In the genomic region with DNA sequence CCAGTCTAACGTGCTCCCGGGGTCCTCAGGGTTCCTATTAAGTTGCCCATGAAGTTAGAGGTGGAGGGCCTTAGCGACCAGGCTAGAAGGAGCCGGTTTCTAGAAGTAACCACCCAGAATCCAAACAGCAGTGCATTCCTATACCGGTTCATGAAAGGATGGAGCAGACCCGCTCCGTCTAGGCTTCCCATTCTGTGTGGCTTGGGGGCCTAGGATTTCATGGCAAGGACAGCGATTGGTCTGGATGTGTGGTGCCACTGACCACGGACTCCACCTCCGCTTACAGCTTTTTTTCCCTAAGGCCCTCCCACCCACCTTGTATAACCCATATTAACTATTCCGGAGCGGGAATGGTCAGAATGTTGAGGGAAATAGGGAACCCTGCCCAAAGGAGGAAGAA, we compare ENCODE assay signal across 8 mouse cellular contexts. TPM values are rescaled to one million over a fixed set of nuclear protein-coding genes. Genes with fewer than 3 reads are reported as not detected.
DNase-seq lines count a peak whose midpoint lies in the region; ATAC-seq and TF ChIP-seq lines count a peak whose summit lies in the region.

No protein-coding gene starts in this region.

- no peak for DNase-seq in cerebellum, adult 2 months
- no peak for DNase-seq in cerebellum, adult 18-20 months
- peak; percentile 38 for DNase-seq in urinary bladder, postnatal 14 days (ENCODE audit: low spot score)
- DNase-seq in urinary bladder, postnatal 36 days (ENCODE audit: low spot score in 2 of 2): no peak
- no peak for DNase-seq in spleen, postnatal 36 days (ENCODE audit: low spot score in 2 of 2)

- peak overlapping the region; percentile 90 for H3K4me3 ChIP-seq in cerebellum, adult 2 months (replicated peaks; ENCODE audit: insufficient read depth, low read depth, low read length)
- H3K4me3 ChIP-seq in hindbrain, embryonic 13.5 days: peak overlapping the region; percentile 95
- H3K4me3 ChIP-seq in liver, embryonic 16.5 days (ENCODE audit: low read depth, low read length): peak overlapping the region; percentile 96
- peak overlapping the region; percentile 84 for H3K4me3 ChIP-seq in olfactory bulb, adult 2 months (ENCODE audit: insufficient read depth, low read depth, low read length)

- peaks cover 14% of the 10 kb centered on the region for H3K4me1 ChIP-seq in cerebellum, adult 2 months (ENCODE audit: control insufficient read depth, insufficient read depth, low read length)
- peaks cover 57% of the 10 kb centered on the region for H3K4me1 ChIP-seq in hindbrain, embryonic 13.5 days (replicated peaks)
- peaks cover 22% of the 10 kb centered on the region for H3K4me1 ChIP-seq in liver, embryonic 16.5 days (ENCODE audit: control insufficient read depth, low read depth, low read length)
- H3K4me1 ChIP-seq in olfactory bulb, adult 2 months (ENCODE audit: control insufficient read depth, insufficient read depth, low read length): peaks cover 15% of the 10 kb centered on the region

- H3K36me3 ChIP-seq in hindbrain, embryonic 13.5 days: peaks cover 41% of the 10 kb centered on the region
- H3K36me3 ChIP-seq in liver, embryonic 16.5 days (ENCODE audit: control insufficient read depth, insufficient read depth): peaks cover 21% of the 10 kb centered on the region

- no peak for TF ChIP-seq CTCF in cerebellum, adult 2 months (IDR thresholded peaks at IDR 0.05; ENCODE audit: borderline replicate concordance, insufficient read depth, low read depth, low read length)
- TF ChIP-seq CTCF in olfactory bulb, adult 2 months (IDR thresholded peaks at IDR 0.05; ENCODE audit: insufficient read depth, low read depth, low read length): no peak

- peak overlapping the region; percentile 94 for H3K9ac ChIP-seq in hindbrain, embryonic 13.5 days
- peak overlapping the region; percentile 82 for H3K9ac ChIP-seq in liver, embryonic 16.5 days (ENCODE audit: low read depth, low read length)

- WGBS in cerebellum, adult 2 months: 41% methylated on average over 12 of the region's 12 CpGs
- WGBS in hindbrain, embryonic 13.5 days: 7% methylated on average over 12 of the region's 12 CpGs
- WGBS in liver, embryonic 16.5 days (ENCODE audit: insufficient replicate concordance): 42% methylated on average over 12 of the region's 12 CpGs
- WGBS in olfactory bulb, adult 2 months: 3% methylated on average over 12 of the region's 12 CpGs

- TF ChIP-seq POLR2A in cerebellum, adult 2 months (IDR thresholded peaks at IDR 0.05; ENCODE audit: borderline replicate concordance, insufficient read depth, low read length): no peak
- no peak for TF ChIP-seq POLR2A in olfactory bulb, adult 2 months (IDR thresholded peaks at IDR 0.05; ENCODE audit: insufficient read depth, low read depth, low read length)

- no peaks in the 10 kb centered on the region for H3K9me3 ChIP-seq in hindbrain, embryonic 13.5 days
- H3K9me3 ChIP-seq in liver, embryonic 16.5 days (replicated peaks; ENCODE audit: control insufficient read depth, low read length): no peaks in the 10 kb centered on the region

- no peak for ATAC-seq in hindbrain, embryonic 13.5 days (ENCODE audit: low FRiP score)
- peak; percentile 14; the same call in 1 of the 2 replicates for ATAC-seq in liver, embryonic 16.5 days (ENCODE audit: low read depth)

- no peaks in the 10 kb centered on the region for H3K27me3 ChIP-seq in cerebellum, adult 2 months (ENCODE audit: control insufficient read depth, insufficient read depth, low read length)
- no peaks in the 10 kb centered on the region for H3K27me3 ChIP-seq in hindbrain, embryonic 13.5 days
- H3K27me3 ChIP-seq in liver, embryonic 16.5 days (ENCODE audit: control insufficient read depth, insufficient read depth, low read depth, low read length): no peaks in the 10 kb centered on the region

- H3K27ac ChIP-seq in cerebellum, adult 2 months (ENCODE audit: insufficient read depth, low read length): 0 out of 2 replicates have a peak overlapping the region, but pooled peaks have one; percentile 65
- peak overlapping the region; percentile 98 for H3K27ac ChIP-seq in hindbrain, embryonic 13.5 days
- H3K27ac ChIP-seq in liver, embryonic 16.5 days (ENCODE audit: low read length): peak overlapping the region; percentile 91
- H3K27ac ChIP-seq in olfactory bulb, adult 2 months (ENCODE audit: insufficient read depth, low read depth, low read length): peak overlapping the region; percentile 90

- peak overlapping the region; percentile 84 for H3K4me2 ChIP-seq in hindbrain, embryonic 13.5 days
- peak overlapping the region; percentile 91 for H3K4me2 ChIP-seq in liver, embryonic 16.5 days (ENCODE audit: low read depth, low read length)

RNA-seq across cellular contexts. Expression of gene Fads1, which starts 1.4 kb away (rescaled TPM):
- polyA plus RNA-seq in cerebellum, adult 2 months (2012; rRNA removed): 141 and 161 TPM in 2 replicates
- polyA plus RNA-seq in hindbrain, embryonic 13.5 days (2015; fragmentation: Nextera tagmentation; extraction: Ambion mirVana): 157 and 159 TPM in 2 replicates
- polyA plus RNA-seq in liver, embryonic 16.5 days (2015; fragmentation: Nextera tagmentation; extraction: Ambion mirVana): 79.4 and 92.4 TPM in 2 replicates
- polyA plus RNA-seq in olfactory bulb, adult 2 months (2012; ENCODE audit: insufficient read depth, insufficient read length, low replicate concordance, missing spikeins): not detected in 2 replicates

RNA-seq across cellular contexts. Expression of gene Tmem258, which starts 19.7 kb away (rescaled TPM):
- 59.2 and 65.5 TPM in 2 replicates for polyA plus RNA-seq in cerebellum, adult 2 months (2012; rRNA removed)
- 386 and 403 TPM in 2 replicates for polyA plus RNA-seq in hindbrain, embryonic 13.5 days (2015; fragmentation: Nextera tagmentation; extraction: Ambion mirVana)
- 277 and 304 TPM in 2 replicates for polyA plus RNA-seq in liver, embryonic 16.5 days (2015; fragmentation: Nextera tagmentation; extraction: Ambion mirVana)
- not detected in 2 replicates for polyA plus RNA-seq in olfactory bulb, adult 2 months (2012; ENCODE audit: insufficient read depth, insufficient read length, low replicate concordance, missing spikeins)

RNA-seq across cellular contexts. Expression of gene Fen1, which starts 19.9 kb away (rescaled TPM):
- polyA plus RNA-seq in cerebellum, adult 2 months (2012; rRNA removed): 19.9 and 20.2 TPM in 2 replicates
- 34.4 and 34.9 TPM in 2 replicates for polyA plus RNA-seq in hindbrain, embryonic 13.5 days (2015; fragmentation: Nextera tagmentation; extraction: Ambion mirVana)
- 114 and 125 TPM in 2 replicates for polyA plus RNA-seq in liver, embryonic 16.5 days (2015; fragmentation: Nextera tagmentation; extraction: Ambion mirVana)
- polyA plus RNA-seq in olfactory bulb, adult 2 months (2012; ENCODE audit: insufficient read depth, insufficient read length, low replicate concordance, missing spikeins): not detected in 2 replicates

RNA-seq across cellular contexts. Expression of gene Myrf, which starts 56.5 kb away (rescaled TPM):
- polyA plus RNA-seq in cerebellum, adult 2 months (2012; rRNA removed): 35.0 and 43.1 TPM in 2 replicates
- polyA plus RNA-seq in hindbrain, embryonic 13.5 days (2015; fragmentation: Nextera tagmentation; extraction: Ambion mirVana): 0.44 and 0.50 TPM in 2 replicates
- 3.1 and 3.9 TPM in 2 replicates for polyA plus RNA-seq in liver, embryonic 16.5 days (2015; fragmentation: Nextera tagmentation; extraction: Ambion mirVana)
- polyA plus RNA-seq in olfactory bulb, adult 2 months (2012; ENCODE audit: insufficient read depth, insufficient read length, low replicate concordance, missing spikeins): not detected in 2 replicates

Comparison
In these comparisons a context has a peak if more than half of its experiments do, and no peak if none do; other contexts are left out.
1. RNA of gene Fads1, which starts 1.4 kb away (polyA plus RNA-seq): 141 to 161 TPM in cerebellum, adult 2 months, 157 to 159 TPM in hindbrain, embryonic 13.5 days and 79.4 to 92.4 TPM in liver, embryonic 16.5 days; not detected in olfactory bulb, adult 2 months; every median in the first group is over 10 times any median in the second.
2. RNA of gene Fen1, which starts 19.9 kb away (polyA plus RNA-seq): 114 to 125 TPM in liver, embryonic 16.5 days, 34.4 to 34.9 TPM in hindbrain, embryonic 13.5 days and 19.9 to 20.2 TPM in cerebellum, adult 2 months; not detected in olfactory bulb, adult 2 months; every median in the first group is over 10 times any median in the second.
3. Peak in every context shown above with its lines, with median percentiles within 50 percentile points of each other: H3K27ac ChIP-seq and H3K4me3 ChIP-seq.